Mouse (Mus musculus) ES-Bruce4 (cell line): Measurements from ENCODE around the gene Nid2.

Experiments used
- CTCF ChIP-seq: IDR thresholded peaks from one replicate; pipeline ENCODE4 v1.8.1; 2011; ENCODE audit warnings: low read depth, low read length
- EP300 ChIP-seq: IDR thresholded peaks from 2 replicates; pipeline ENCODE4 v1.6.1; 2011; ENCODE audit warnings: low read depth, low read length; ENCODE audit not compliant: insufficient read depth
- POLR2A ChIP-seq: IDR thresholded peaks from one replicate; pipeline ENCODE4 v1.8.1; 2011; ENCODE audit warnings: low read length; ENCODE audit not compliant: insufficient read depth

DNA sequence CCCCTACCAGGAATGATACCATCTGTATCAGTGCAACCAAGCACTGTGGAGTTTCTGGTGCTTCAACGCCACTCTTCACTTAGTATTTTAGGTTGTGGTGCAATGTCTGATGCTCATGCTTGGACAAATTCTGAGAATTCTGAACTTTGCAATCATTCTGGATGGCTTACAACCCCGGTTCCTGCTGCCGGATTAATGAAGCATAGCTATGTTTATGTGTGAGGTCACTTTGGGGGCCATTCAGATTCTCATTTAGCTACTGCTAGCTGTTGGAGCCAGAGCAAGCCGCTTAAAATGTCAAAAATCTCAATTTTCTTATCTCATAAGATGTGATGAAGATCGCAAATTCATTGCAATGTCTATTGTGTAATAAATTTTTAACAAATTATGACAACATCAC is 6.2 kb upstream of the Nid2 start:
- TF ChIP-seq CTCF: no peak
- no peak for TF ChIP-seq POLR2A
- TF ChIP-seq EP300: no peak
